Mouse (Mus musculus) lung, postnatal 0 days (tissue): ENCODE data around the gene Htr5a. TPM values are rescaled to one million over a fixed set of nuclear protein-coding genes. Genes with fewer than 3 reads are reported as not detected.

Experiments
- ATAC-seq: fragments of 200-750 bp; cut with Nextera tagmentation; 2 replicates; pipeline ENCODE4 v1.8.0; 2017; ENCODE audit warnings: moderate library complexity
- DNase-seq: peaks from one replicate; pipeline ENCODE4 v3.0.0-alpha.2; 2016; ENCODE audit warnings: low spot score
- H3K27ac ChIP-seq: fragments of 300-500 bp; sonication (generic); 2 replicates; pipeline ENCODE4 v1.5.1; 2014; ENCODE audit warnings: antibody characterized with exemption, mild to moderate bottlenecking, low read length, mixed read lengths
- H3K27me3 ChIP-seq: fragments of 300-500 bp; sonication (generic); replicated peaks from 2 replicates; pipeline ENCODE4 v1.6.1; 2014; ENCODE audit warnings: low read length, mixed read lengths; ENCODE audit not compliant: insufficient read depth
- H3K36me3 ChIP-seq: fragments of 300-500 bp; sonication (generic); 2 replicates; pipeline ENCODE4 v1.6.1; 2014; ENCODE audit warnings: low read length, mixed read lengths; ENCODE audit not compliant: insufficient read depth
- H3K4me1 ChIP-seq: fragments of 300-500 bp; sonication (generic); 2 replicates; pipeline ENCODE4 v1.6.1; 2014; ENCODE audit warnings: antibody characterized with exemption, low read depth, low read length, mixed read lengths; ENCODE audit not compliant: insufficient read depth
- H3K4me2 ChIP-seq: fragments of 300-500 bp; sonication (generic); replicated peaks from 2 replicates; pipeline ENCODE4 v1.6.1; 2014; ENCODE audit warnings: low read depth, mild to moderate bottlenecking, low read length, moderate library complexity, mixed read lengths
- H3K4me3 ChIP-seq: fragments of 300-500 bp; sonication (generic); 2 replicates; pipeline ENCODE4 v1.5.1; 2014; ENCODE audit warnings: low read depth, low read length
- H3K9ac ChIP-seq: fragments of 300-500 bp; sonication (generic); replicated peaks from 2 replicates; pipeline ENCODE4 v1.6.1; 2014; ENCODE audit warnings: low read depth, mild to moderate bottlenecking
- H3K9me3 ChIP-seq: fragments of 300-500 bp; sonication (generic); 2 replicates; pipeline ENCODE4 v1.6.1; 2016; ENCODE audit warnings: low read length, mixed read lengths
- CTCF ChIP-seq: IDR thresholded peaks from 2 replicates; pipeline ENCODE4 v1.5.1; 2016; ENCODE audit warnings: antibody characterized with exemption, mild to moderate bottlenecking
- EP300 ChIP-seq: IDR thresholded peaks from 2 replicates; pipeline ENCODE4 v1.6.1; 2016; ENCODE audit warnings: antibody characterized with exemption, mild to moderate bottlenecking, control low read depth
- WGBS: fragments of 180-500 bp; shearing (Covaris S2); extraction: QIAGEN DNeasy Blood & Tissue Kit; methylation state at CpG from one replicate; pipeline ENCODE4 v1.1.7; 2014; 5-methylcytosine and 5-hydroxymethylcytosine counted together
- polyA plus RNA-seq: library from polyadenylated mRNA; unstranded; fragments of >200 nt; fragmentation: Nextera tagmentation; extraction: Ambion mirVana; gene quantifications from 2 replicates; pipeline ENCODE4 v1.2.1, GENCODE M21; 2015

Htr5a gene
- polyA plus RNA-seq, 1 experiment from 2014 or later, result not detected

DNA sequence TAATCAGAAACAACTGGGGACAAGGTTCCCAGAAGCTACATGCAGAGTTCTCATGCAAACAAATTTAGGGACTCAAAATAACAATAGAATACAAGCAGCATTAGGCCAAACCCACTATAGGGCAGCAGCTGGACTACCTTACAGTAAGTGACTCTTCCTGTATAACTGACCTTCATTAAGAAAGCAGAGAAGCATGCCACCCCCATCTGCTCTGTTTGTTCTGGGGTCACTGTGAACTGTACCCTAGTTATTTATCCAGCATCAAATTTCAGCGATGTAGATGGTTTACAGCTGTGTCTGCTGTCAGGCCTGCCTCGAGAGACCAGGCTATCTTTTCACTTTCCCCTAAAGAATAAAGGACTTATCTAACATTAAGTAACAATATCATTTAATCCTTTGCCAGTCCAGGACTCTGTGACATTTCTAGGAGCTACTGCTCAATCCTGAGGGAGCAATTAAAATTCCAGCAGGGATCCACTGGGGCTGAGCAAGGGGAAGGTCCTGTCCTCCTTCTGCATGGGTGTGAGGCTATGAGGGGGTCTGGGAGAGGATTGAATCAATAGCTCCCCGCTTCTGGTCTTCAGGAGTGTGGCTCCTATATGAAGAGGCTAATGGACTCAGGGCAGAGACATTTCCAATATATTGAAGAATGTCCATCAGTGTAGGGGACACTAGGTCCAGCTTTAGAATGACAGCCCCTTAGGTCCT lies 38.5 kb downstream of the Htr5a start:
- ATAC-seq (no peak), DNase-seq (no peak)
- 35% methylated on average over 3 of the region's 3 CpGs for WGBS
- no peaks in the 10 kb centered on the region for H3K36me3 ChIP-seq
- TF ChIP-seq CTCF, result no peak
- no peak for TF ChIP-seq EP300
- no peak overlapping the region for H3K4me2 ChIP-seq
- no peaks in the 10 kb centered on the region for H3K9me3 ChIP-seq
- no peak overlapping the region for H3K4me3 ChIP-seq
- no peaks in the 10 kb centered on the region for H3K27me3 ChIP-seq
- no peaks in the 10 kb centered on the region for H3K4me1 ChIP-seq
- H3K9ac ChIP-seq, result no peak overlapping the region
- no peak overlapping the region for H3K27ac ChIP-seq

DNA sequence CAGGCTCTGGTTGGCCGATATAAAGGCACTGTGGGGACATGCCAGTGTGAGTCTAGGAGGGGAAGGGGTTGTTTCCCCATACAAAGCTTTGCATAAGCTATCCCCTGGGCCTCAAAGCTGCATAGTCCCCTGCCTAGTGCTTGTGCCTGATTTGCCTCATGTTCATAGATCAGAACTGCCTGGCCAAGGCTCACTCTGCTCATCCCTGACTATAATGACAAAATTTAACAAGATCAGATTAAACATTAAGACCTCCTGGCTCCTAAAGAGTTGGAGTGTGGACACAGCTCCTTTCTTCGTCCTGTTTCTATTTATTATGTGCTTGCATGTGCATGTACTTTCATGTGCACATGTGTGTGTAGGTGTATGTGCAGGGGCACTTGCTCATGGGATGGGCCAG lies 39.3 kb downstream of the Htr5a start:
- no peaks in the 10 kb centered on the region for H3K27me3 ChIP-seq
- no peak overlapping the region for H3K4me2 ChIP-seq
- DNase-seq, result no peak
- H3K4me3 ChIP-seq, result no peak overlapping the region
- H3K36me3 ChIP-seq, result no peaks in the 10 kb centered on the region
- 58% methylated on average over 2 of the region's 2 CpGs for WGBS
- H3K9ac ChIP-seq, result no peak overlapping the region
- no peak for TF ChIP-seq EP300
- no peak for ATAC-seq
- H3K4me1 ChIP-seq, result no peaks in the 10 kb centered on the region
- no peaks in the 10 kb centered on the region for H3K9me3 ChIP-seq
- H3K27ac ChIP-seq, result no peak overlapping the region

DNA sequence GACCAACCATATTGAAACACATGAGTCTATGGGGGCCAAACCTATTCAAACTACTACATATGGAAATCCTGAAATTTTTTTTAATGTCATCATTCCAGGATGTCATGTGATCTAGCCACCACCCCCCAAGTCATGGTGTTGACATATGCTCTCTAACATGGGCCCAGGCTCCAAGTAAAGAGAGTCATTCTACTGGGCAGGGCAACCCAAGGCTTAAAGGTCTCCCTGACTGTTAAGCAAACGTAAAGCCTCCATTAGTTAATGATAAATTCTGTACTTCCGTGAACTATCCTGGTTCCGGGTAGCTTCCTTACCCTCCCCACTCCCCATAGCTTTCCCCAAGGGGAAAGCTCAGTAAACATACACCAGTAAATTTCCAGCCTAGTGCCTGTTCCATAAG lies 46.1 kb downstream of the Htr5a start:
- DNase-seq, result no peak
- no peak for TF ChIP-seq CTCF
- TF ChIP-seq EP300, result no peak

DNA sequence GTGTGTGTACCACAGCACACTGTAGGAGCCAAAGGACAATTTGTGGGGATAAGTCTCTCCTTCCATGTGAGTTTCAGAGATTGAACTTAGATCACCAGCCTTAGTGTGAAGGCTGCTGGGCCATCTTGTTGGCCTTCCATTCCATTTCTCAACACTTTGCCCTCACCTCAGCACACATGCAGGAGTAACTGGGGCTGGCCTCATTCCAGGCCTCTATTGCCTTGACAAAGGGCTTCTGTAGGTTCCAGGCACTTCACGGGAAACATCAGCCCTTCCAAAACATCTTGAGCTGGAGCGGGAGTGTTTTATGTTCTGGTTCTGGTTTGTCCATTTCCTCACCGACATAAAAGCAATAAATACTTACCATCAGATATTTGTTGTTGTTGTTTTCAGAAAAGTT lies 54.0 kb downstream of the Htr5a start:
- TF ChIP-seq EP300 (no peak), CTCF (no peak)
- Histone ChIP-seq H3K36me3 (no peaks in the 10 kb centered on the region), H3K27me3 (no peaks in the 10 kb centered on the region), H3K4me3 (no peak overlapping the region), H3K9ac (no peak overlapping the region), H3K9me3 (no peaks in the 10 kb centered on the region), H3K27ac (no peak overlapping the region), H3K4me1 (no peaks in the 10 kb centered on the region), H3K4me2 (no peak overlapping the region)
- DNase-seq (no peak), ATAC-seq (no peak)
- WGBS, result 78% methylated on average over 3 of the region's 3 CpGs

More for the DNA sequence above, 46.1 kb downstream of the Htr5a start:
- Histone ChIP-seq H3K36me3 (no peaks in the 10 kb centered on the region), H3K4me3 (no peak overlapping the region), H3K9me3 (no peaks in the 10 kb centered on the region), H3K4me2 (no peak overlapping the region), H3K27ac (no peak overlapping the region), H3K4me1 (no peaks in the 10 kb centered on the region), H3K27me3 (no peaks in the 10 kb centered on the region), H3K9ac (no peak overlapping the region)
- no peak for ATAC-seq
- WGBS, result 64% methylated on average over 3 of the region's 3 CpGs

DNA sequence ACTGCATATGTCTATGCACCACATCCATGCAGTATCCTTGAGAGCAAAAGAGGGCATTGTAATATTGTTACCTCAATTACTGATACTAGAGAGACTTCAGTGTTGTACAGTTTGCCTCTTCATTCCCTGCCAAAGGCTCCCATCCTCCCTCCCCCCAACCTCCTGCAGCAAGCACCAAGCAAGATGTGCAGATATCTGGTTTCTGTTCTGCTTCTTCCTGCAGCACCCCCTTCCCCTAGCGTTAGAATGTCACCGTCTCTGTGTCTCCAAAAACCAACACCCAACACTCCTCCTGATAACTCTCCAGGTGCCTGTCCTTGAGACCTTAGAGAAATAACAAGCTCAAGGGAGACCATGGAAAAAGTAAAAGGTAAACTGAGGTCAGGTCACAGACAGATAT lies 57.8 kb downstream of the Htr5a start:
- Histone ChIP-seq H3K4me2 (no peak overlapping the region), H3K36me3 (no peaks in the 10 kb centered on the region), H3K9me3 (no peaks in the 10 kb centered on the region), H3K4me1 (no peaks in the 10 kb centered on the region), H3K9ac (no peak overlapping the region), H3K27ac (no peak overlapping the region), H3K27me3 (no peaks in the 10 kb centered on the region), H3K4me3 (no peak overlapping the region)
- DNase-seq (no peak), ATAC-seq (no peak)
- TF ChIP-seq CTCF, result no peak
- no peak for TF ChIP-seq EP300
- 60% methylated on average over 2 of the region's 2 CpGs for WGBS

DNA sequence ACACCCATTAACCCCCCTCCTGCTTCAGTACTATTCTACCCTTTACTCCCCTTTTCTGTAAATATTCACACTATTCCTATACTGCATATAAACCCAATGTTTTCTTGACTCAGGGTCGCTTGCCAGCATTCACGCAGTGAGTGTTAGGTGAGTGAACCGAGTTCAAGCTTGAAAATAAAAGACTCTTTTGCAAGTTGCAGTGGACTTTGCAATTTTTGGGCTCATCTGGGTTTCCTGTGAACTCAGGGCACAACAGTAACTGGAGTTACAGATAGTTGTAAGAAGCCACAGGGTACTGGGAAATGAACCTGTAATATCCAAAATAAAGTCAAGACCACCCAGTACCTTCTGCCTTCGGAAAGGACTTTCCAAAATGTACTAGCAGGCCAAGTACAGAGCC lies 58.2 kb downstream of the Htr5a start:
- H3K36me3 ChIP-seq, result no peaks in the 10 kb centered on the region
- no peak for TF ChIP-seq EP300
- no peak for TF ChIP-seq CTCF
- ATAC-seq (no peak), DNase-seq (no peak)
- no peaks in the 10 kb centered on the region for H3K4me1 ChIP-seq
- H3K27ac ChIP-seq, result no peak overlapping the region
- H3K9ac ChIP-seq, result no peak overlapping the region
- H3K4me2 ChIP-seq, result no peak overlapping the region
- 77% methylated on average over 4 of the region's 4 CpGs for WGBS
- H3K27me3 ChIP-seq, result no peaks in the 10 kb centered on the region
- H3K9me3 ChIP-seq, result no peaks in the 10 kb centered on the region
- H3K4me3 ChIP-seq, result no peak overlapping the region

Other genes with a start within 250 kb of the Htr5a start
- 10.2 and 10.7 TPM in 2 replicates for gene Paxip1, start 50.5 kb upstream of the Htr5a start, polyA plus RNA-seq
- gene Insig1, start 229.2 kb downstream of the Htr5a start, polyA plus RNA-seq, result 109 and 122 TPM in 2 replicates